ENCODE assay signal across 1 mouse cellular context in the genomic region with DNA sequence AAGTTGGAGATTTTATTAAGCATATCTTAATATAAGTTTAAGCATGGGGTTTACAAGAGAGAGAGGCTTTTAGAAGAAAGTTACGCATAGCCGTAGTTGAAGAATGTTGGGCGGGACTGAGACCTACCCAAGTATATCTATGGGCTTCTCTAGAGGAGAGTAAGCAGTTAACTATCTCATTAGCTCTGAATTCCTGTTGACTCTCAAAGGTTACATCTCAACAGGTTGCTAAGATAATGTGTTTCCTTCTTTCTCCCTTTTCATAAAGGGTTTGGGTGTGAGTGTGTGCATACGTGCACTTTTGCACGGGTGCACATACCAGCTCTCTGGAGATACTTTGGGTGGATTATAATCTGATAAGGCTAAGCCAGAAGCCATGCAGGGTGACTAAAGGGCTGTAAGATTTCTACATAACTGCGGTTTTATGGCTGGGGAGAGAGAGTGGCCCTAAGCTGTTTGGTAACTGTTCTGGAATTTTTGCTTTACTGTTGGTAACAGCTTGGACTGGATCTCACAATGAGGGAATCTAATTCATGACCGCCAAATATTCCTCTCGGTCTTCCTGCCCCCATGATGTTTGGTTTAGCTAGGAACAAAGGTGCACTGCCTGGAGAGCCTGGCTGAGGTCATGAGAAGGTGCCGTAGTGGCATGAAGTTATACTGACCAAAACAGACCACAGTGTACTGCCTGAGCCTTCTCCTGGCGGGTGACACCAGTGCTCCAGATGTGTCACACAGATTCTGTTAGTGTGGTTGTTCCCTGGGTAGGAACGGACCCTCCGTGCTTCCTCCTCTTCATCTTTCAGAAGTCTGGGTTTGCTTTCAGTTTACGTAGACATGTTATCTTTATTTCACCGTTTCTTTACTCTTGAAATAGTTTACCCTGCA.
TF ChIP-seq lines count a peak whose summit lies in the region.

No protein-coding gene starts in this region.

TF ChIP-seq in MEL, 35 proteins besides CTCF, POLR2A, EP300 and RAD21 (continued from another document):
- TF ChIP-seq TAL1 (IDR thresholded peaks at IDR 0.05; ENCODE audit: low read length) (peak; percentile 68), SMC3 (IDR thresholded peaks at IDR 0.05; ENCODE audit: low read depth, low read length) (no peak), MAX (IDR thresholded peaks at IDR 0.05; ENCODE audit: low read length) (peak; percentile 17; the same call in 1 of the 2 replicates), CHD2 (IDR thresholded peaks at IDR 0.05; ENCODE audit: low read length) (no peak), CHD1 (IDR thresholded peaks at IDR 0.05; ENCODE audit: low read depth, low read length) (no peak; the same call in 1 of the 2 replicates), MXI1 (IDR thresholded peaks at IDR 0.05; ENCODE audit: low read depth, low read length) (0 out of 2 replicates have a peak, but pooled peaks have one; percentile 19), JUND (IDR thresholded peaks at IDR 0.05; ENCODE audit: low read depth, low read length) (no peak), TCF12 (IDR thresholded peaks at IDR 0.05; ENCODE audit: low read depth, low read length) (peak; percentile 33; the same call in 1 of the 2 replicates), BHLHE40 (IDR thresholded peaks at IDR 0.05; ENCODE audit: borderline replicate concordance, low read depth, low read length) (peak; percentile 85; the same call in 1 of the 2 replicates)
